Mouse (Mus musculus): Measurements from ENCODE around the gene Sertad2. TPM values are rescaled to one million over a fixed set of nuclear protein-coding genes. Genes with fewer than 3 reads are reported as not detected.

Sertad2 gene
- total RNA-seq, 4 experiments from 2014 or later: 12.2 to 21.3 (median 14.4) TPM

DNA sequence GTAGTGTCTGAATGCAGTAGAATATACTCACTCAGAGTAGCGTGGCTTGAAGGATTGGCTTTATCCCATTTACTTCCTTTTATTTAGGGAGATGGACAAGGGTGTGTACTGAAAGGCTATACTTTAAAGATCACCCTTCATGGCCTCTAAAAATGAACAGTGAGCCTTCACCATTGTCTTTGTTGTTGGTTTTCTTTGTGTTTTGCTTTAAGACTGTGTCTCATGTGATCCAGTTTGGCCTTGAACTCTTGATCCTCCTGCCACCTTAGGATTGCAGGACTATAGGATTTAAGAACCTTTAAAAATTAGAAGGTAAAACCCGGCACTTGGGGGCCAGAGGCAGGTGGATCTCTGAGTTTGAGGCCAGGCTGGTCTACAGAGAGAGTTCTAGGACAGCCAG is 6.4 kb downstream of the Sertad2 start:
- DNase-seq: no peak

DNA sequence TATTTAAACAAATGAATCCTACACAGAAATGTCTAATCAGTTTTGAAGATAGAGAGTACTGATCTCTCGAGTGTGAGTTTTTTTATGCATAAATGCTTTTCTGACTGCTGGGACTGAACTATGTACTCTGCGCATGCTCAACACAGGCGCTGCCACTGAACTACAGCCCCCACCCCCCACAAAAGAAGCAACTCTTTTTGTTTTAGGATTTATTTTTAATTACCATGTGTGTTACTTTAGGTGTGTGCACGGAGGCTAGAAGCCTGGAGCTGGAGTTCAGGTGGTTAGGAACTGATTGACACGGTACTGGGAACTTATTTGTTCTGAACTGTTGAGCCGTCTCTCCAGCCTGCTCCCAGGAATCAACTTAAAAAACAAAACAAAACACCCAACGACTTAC is 7.1 kb downstream of the Sertad2 start:
- no peak for DNase-seq

DNA sequence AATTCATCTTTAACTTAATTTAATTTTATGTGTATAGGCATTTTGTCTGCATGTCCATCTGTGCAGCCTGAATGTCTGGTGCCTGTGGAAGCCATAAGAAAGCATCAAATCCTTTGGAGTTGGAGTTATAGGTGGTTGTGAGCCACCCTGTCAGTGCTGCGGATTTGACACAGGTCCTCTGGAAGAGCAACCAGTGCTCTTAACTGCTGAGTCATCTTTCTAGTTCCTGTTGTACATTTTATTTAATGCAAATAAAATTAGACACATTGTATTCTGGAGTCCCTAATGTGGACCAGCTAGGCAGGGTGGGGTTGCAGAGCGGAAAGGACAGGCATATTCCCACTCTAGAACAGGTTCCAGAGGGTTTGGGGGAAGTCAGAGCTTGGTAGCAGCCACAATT is 9.0 kb downstream of the Sertad2 start:
- DNase-seq: no peak

DNA sequence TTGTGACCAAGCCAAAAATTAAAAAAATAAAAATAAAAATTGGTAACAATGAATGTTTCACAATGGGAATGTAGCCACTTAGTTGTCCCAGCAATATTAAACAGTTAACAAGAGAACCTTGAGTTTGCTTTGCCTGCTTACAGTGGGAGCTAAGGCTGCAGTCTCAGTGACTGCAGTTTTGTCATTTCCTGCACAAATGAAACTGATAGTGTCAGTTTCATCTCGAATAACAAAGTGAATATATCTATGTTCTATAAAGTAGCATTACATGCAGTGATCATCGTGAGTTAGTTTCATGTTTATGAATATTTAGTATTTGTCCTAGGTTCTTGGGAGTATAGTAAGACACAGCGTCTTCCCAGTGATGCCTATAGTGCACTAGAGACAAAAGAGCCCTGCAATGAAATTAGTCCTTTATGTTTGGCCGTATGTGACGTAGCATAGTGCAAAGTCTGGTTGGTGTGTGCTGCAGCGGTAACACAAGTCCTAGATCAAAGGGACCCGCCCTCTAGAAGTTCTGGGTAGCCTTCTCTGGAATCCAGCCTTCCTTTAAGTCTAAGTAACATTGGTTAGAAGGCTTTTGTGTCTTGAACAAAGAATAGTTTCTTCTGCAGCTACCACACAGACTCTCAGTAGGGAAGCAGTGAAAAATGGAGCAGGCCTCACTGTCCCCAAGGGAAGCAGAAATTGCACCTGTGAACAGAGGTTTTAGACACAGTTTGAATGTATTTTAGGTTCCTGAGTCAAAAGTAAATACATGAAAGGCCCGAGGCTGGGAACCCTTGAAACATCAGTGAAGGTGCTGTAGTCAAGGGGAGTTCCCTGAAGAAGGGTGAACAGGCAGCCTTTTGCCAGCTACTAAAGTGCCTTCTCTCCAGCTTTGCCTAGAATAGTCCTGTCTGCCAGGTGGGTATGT is 10.0 kb downstream of the Sertad2 start:
- no peak for DNase-seq

DNA sequence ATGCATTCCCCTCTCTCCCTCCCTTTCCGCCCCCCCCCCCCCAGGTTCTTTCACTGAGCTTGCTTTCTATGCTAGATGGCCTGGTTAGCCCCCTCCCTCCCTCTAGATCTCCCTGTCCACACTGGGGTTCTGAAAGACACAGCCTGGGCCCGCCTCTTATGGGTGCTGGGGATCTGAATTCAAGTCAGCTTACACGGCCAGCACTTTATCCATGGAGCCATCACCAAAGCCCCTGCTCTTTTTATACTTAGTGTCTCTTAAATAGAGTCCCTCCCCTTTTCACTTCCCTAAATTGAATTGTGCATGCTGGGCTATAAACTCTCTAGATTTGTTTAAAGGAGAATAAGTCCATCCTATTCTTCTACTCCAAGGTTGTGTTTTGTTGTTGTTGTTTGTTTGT is 12.6 kb downstream of the Sertad2 start:
- no peak for DNase-seq

DNA sequence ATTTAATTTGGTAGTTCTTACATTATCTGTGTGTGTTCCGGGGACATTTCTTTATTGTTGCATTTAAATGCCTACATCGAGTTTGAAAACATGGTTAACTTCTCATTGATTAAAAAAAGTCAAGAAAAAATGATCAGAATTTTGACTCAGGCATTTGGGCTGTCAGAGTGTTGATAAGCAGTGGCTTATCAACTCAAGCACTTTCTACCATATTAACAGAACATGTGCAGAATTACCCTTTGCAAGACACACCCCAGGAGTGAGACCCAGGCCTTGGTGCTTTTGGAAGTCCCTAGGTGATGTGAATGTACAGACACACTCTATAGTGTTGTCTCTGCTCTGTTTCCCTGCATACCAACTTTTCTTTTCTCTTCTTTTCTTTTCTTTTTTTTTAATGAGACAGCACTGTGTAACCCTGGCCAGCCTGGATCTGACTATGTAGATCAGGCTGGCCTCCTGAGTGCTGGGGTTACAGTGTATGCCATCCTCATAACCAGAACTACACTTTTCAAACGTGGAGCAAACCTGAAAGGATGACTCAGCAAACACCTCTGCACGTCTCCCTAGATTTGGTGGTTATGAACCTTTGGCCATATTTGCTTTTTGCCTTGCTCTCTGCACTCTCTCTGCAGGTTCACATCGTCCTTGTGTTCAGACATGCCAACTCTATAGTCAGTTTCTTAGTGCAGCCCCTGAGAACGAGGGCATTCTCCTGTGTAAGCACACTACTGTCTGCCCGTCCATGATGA is 13.3 kb downstream of the Sertad2 start:
- DNase-seq: no peak

DNA sequence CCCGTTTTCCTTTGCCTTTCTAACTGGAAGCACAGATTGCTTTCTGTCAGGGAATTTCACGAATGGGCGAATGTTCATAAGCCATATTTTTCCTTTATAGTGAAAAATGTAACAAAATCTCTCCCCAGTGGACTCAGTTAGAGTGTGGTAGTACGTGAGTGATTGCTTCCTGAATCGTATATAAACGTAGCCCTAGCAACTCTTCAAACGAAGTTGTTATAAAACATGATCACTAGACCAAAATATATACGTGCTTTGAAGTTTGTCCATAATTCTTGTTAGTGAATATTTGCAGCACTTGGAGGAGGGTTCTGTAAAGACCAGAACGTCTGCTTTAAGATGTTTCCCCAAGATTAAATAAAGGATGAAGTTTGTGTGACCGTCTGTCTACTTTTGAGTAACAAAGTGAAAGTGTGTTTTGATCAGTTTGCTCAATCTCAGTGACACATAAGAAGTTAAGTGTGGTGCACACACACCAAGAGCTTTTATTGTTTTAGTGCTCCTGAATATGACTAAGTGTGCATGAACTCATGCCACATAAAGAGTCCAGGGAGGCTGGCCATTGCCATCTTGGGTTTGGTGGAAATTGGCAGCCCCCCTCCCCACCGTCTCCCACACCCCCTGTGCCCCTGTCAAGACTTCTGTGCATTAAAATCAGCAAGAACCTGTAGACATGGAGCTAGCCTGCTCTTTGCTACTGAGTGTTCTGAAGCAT is 16.3 kb downstream of the Sertad2 start:
- no peak for DNase-seq

DNA sequence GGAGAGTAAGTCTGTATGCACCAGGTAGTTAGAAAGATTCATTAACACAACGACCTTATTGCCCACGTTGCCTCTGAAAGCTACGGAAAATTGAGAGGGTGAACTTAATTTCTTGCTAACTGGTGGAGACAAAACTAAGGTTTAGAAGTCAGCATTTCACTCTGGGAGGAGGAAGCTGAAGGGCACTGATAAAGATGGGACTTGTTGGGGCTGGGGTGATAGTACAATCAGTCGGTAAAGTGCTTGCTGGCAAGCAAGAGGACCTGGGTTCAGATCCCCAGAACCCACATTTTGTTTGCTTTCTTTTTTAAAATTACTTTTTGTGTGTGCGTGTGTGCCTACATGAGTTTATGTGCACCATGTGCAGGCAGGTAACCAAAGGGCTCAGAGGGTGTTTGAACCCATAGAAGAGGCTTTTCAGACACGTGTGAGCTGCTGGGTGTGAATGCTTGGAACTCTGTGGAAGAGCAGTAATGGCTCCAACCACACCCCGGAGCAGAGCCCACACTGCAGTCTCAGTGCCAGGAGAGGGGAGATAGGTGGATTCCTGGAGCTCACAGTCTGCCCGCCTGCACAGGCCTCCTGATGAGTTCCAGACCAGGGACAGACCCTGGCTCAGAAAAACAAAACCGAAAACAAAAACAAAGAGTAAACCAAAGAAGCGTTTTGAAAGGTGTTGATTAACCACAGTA is 17.0 kb downstream of the Sertad2 start:
- DNase-seq: no peak

DNA sequence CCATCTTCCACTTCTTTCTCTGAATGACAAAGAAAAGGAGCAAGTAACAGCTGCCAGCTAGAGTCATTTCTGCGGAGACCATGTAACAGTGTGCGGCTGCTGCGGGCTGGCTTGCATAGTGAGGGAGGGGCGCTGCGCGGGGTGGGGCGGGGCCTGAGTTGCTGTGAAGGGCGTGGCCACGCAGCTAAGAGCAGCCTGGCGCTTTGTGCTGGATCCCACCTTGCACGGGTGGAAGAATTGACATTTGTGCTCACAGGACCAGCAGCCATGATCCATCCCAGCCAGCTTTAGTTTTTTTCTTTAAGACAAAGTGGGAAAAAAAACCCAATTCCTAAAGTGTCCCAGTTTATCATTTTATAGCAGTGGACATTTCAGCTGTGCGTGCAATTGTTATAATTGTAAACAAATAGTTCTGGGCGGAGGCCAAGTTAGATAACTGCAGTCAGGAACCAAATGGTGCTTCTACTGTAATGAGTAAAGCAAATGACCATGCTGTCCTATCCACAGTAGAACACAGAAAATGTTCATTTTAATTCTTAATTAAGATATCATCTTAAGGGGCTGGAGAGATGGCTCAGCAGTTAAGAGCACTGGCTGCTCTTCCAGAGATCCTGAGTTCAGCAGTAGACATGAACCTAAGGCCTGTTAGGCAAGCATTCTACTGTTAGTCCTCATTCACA is 18.4 kb downstream of the Sertad2 start:
- no peak for DNase-seq

DNA sequence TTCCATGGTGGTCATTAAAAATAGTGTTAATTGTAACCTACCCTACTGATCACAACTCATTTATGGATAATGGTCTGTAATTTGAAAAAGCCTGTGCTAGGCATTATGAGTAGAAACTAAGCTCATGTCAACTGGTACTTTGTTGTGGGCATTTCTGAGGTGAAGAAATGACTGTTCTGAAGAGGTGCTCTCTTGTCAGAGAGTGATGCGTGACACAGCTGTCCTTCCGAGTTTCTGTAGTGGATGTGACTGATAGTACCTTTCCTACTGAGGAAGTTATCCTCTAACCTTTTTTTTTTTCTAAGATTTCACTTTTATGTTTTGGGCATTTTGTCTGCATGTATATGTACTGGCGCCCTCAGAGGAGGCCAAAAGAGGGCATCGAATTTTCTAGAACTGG is 22.0 kb downstream of the Sertad2 start:
- no peak for DNase-seq

DNA sequence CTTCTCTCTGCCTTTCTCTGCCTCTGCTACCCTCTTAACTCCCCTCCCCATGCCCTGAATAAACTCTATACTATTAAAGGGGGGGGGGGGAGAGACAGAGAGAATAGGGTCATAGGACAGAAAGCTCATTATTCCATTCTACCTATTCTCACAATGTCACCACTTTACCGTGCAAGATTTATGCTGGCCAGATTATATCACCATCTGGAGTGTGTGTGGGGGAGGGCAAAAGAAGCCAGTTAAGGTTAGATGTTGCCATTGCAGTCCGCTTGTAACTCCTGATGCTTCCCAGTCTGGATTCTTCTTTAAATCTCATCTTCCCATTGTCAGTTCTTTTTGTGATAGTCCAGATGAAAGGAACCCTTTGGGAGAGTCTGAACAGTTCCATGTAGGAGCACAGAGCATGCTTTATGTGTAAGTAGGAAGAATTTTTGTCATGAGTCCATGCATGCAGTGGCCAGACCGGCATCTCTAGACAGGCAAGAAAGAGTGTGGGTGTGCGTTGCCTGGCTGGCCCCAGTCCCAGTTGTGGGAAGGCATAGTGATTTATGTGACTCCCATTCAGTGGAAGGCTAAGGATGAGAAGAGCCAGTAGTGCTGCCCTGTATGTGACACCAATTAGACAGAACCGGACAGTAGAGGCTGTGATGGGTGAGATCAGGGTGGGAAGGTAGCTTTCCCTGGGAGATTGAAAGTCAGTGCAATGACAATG is 28.8 kb downstream of the Sertad2 start:
- peak; percentile 14 for DNase-seq

DNA sequence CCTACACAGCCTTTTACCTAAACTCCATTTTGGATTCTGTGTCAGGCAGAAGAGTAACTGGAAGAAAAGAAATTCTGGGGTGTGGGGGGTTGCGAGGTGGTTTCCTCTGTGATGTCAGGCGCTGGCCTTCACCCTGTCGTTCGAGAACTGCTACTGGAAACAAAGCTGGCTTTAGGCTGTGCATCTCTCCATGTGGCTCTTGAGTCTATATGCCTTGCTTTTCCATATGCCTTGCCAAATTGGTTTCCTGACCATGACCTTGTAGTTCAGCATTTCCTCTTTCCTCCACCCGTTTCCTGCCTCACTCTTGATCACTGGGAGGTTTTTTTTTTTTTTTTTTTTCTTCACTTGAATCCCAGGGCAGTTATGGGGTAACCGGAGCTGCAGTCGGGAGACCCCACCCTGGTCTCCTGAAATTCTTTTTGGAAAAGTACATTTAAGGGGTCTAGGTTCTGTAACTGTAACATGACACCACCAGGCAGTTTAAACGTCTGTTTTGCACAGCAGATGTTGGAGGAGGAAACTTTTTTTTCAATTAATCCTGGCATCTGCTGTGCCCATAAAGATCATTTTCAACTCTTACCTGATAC is 33.1 kb downstream of the Sertad2 start:
- DNase-seq: no peak

DNA sequence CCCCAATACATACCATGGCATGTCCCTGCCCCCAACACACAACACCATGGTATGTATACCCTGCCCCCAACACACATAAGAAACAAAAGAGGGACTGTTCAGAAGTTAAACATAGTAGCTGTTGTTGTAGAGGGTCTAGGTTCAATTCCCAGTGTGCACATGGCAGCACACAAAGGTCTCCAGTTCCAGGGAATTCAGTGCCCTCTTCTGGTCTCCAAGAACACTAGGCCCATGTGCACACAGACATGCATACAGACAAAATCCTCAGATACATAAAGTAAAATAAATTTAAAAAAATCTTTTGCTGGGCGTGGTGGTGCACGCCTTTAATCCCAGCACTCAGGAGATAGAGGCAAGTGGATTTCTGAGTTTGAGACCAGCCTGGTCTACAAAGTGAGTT is 39.7 kb downstream of the Sertad2 start:
- DNase-seq: no peak

DNA sequence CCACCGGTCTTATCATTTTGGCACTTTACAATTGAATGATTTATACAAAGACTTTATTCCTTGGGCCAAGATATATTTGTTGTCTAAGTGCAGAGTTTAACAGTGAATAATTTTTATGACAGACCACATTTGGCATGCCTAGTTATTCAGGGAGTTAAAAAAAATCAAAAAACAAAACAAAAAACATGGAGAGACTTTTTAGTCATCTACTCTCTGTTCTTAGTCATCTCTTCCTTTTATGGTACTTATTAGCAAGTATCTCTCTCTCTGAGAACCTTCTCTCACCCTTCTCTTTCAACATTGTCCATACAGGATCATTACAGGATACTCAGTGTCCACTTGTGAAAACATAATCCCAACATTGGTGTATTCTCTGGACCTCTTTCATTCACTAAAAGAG is 42.2 kb downstream of the Sertad2 start:
- DNase-seq: no peak

DNA sequence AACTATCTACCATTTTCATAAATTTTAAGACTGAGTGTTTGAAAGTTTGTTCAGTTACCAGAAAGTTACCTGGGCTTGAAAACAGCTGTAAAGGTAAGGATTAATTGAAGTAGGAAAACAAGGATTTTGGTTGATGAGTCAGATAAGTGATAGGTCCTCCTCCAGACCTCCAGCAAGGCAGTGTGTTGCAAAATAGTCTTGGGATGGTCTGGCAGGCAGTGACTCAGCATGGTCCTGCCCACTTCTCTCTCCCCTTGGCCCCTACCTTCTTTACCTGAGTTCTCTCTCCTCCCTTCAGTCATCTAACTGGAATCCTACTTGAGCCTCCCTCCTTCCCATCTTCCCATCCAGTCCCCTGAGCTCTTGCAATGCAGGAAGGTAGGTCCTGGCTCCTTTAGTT is 43.1 kb downstream of the Sertad2 start:
- DNase-seq: no peak

DNA sequence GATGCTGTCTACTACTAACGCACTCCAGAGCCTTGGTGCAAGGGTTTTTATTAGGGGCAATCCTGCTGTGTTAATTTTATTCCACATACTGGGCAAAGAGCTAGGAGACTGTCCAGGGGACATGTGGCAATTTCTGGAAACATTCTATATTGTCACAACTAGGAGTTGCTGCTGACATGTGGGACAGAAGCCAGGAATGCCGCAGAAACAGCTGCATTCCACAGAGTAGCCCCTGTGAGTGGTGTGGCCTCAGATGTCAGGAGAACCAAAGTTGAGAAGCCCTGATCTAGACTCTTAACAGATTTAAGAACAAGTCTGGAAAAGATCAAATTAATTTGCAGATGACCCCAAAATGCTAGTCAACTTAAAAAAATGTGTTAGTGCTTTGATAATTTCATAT is 46.3 kb downstream of the Sertad2 start:
- no peak for DNase-seq

DNA sequence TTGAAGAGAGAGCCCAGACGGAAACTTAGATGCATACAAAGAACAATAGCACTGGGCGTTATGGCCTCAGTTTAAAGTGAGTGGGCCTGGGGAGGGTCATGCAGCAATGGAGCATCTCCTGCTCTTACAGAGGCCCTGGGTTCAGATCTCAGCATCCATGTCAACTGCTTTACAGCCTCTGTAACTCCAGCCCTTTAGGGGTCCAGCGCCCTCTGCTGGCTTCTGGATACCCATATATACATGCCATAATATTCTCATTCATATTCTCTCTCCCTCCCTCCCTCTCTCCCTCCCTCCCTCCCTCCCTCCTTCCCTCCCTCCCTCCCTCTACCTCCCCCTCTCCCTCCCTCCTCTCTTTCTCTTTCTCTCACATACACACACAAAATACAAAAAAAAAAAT is 49.0 kb downstream of the Sertad2 start:
- DNase-seq: no peak

DNA sequence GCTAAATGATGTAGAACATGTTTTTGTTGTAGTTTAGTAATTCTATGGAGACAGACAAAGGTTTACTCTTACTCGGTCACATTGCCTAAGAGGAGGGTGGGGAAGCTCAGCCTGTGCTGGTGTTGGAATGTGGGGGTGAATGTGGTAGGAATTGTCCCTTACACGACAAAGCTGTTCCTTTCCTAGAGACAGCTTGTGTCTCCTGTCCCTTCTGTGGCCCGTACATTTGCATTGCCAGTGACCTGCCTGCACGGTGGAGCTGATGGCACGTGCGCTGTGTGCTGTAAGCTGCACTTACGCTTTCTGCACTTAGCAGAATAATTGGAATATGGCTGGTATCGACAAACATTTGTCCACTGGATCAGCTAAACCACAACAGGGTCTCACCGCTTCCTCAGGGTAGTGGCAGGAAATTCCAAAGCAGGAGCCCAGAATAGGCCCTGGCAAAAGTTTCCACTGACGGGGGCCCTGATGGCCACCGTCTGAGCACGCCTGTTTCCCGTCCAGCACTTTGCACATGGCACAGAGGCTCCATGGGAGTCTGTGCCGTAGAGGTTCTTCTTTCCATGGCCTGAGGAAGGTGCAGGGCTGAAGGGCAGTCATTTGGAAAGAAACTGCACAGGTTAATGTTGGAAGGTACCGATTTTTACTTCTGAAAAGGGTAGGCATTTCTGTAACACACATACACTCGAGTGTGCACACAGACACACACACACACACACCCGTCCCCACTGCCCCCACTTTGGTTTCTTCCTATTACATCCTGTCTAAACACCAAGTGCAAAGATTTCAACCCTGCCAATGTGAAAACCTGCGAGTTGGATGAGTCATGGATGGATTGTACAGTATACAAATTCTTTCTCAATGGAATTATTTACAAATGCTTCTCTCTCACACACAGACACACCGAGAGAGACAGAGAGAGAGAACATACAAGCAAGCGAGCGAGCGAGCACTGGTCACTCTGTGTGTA is 51.5 kb downstream of the Sertad2 start:
- DNase-seq: no peak

DNA sequence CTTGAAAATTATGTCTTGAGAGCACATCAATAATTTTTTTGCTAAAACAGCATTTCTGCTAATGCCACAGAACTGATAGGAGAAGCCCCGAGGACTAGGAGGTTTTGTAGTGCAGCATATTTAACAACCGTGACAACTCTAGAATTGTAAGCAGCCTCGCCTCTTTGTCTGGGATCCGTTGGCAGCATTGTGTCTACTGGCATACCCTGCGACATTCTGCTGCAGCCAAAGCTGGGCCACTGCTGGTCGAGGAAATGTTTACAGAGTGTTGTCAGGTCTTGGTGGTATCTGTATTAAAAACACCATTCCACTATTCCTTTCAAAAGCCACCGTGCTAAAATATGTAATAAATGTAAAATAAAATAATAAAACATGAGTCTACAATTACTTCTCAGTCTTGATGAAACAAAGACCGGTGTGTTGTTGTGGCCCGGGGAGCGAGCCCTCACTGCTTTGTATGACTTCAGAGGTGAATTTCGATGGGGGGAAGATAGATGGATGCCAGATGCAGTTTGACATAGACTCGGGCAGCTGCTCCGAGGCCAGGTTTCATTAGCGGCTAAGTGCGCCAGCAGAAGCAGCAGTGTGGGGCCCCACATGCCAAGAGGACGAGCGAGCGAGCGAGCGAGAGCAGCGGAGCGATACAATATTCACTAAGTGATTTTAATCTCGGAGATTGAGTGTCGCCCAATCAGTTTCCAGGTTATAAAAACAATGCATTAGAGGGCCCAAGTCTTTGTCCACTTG is 60.2 kb downstream of the Sertad2 start:
- DNase-seq: no peak
